Mouse (Mus musculus) ES-Bruce4 (cell line): ENCODE measurements around the gene Sfxn5.

ENCODE experiments used
- CTCF ChIP-seq: IDR thresholded peaks from one replicate; pipeline ENCODE4 v1.8.1; 2011; ENCODE audit warnings: low read depth, low read length
- EP300 ChIP-seq: IDR thresholded peaks from 2 replicates; pipeline ENCODE4 v1.6.1; 2011; ENCODE audit warnings: low read depth, low read length; ENCODE audit not compliant: insufficient read depth
- POLR2A ChIP-seq: IDR thresholded peaks from one replicate; pipeline ENCODE4 v1.8.1; 2011; ENCODE audit warnings: low read length; ENCODE audit not compliant: insufficient read depth

- no peak for TF ChIP-seq POLR2A
- no peak for TF ChIP-seq CTCF
- TF ChIP-seq EP300, result no peak
Observed at GRCm38 (mm10) chr6:85220917-85221316, 112.3 kb downstream of the Sfxn5 start.
